Mouse (Mus musculus) C2C12 (cell line): ENCODE results near the gene Angptl2.

Experiments used
- CTCF ChIP-seq: IDR thresholded peaks from one replicate; pipeline ENCODE4 v1.5.1; 2011; ENCODE audit not compliant: control insufficient read depth, insufficient read depth, insufficient read length
- MAX ChIP-seq: IDR thresholded peaks from one replicate; pipeline ENCODE4 v1.6.1; 2011; ENCODE audit warnings: mild to moderate bottlenecking, control low read depth
- MYOG ChIP-seq: IDR thresholded peaks from one replicate; pipeline ENCODE4 v1.6.1; 2011; ENCODE audit not compliant: control insufficient read depth, insufficient read length; ENCODE audit errors: extremely low read depth

DNA sequence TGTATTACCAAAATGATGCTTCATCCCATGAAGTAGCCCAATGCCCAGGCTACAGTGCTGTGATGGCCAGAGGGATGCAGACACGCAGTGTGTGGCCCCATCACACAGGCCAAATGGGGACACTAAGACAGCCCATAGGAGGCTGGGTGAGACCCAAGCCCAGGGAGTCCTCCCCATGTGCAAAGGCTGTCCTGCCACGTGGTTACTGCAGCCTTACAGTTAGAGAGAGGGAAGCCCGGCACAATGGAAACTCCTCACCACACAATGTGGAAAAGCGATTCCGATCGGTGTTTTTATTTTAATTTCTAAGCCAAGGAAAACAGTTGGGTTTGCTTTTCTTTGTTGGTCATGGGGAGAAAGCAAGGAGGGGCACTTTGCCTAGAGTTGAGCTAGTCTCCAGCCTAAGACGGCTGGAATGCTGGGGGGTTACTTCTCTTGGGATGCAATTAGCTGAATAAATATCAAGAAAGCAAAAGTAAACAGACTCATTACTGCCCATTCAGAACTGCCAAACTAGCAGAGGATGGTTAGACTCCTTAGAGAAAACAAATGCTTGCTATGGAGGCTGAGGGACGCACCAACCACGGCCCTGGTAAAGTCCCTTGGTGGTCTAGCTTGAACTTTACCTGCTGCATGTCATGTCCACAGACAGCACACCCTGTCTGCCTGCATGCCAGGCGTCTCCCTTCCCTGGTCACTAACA is 7.9 kb downstream of the Angptl2 start:
- TF ChIP-seq MAX, result no peak
- no peak for TF ChIP-seq MYOG
- no peak for TF ChIP-seq CTCF
